Mouse (Mus musculus) MEL (cell line): Measurements from ENCODE around the gene Gpr35.
"Not testable (repeated sequence)": the region's sequence is repeated elsewhere in the genome, so short reads cannot be mapped to it uniquely, and the experiment has no call there.

Experiments
- CHD2 ChIP-seq: IDR thresholded peaks from 2 replicates; pipeline ENCODE4 v1.6.1; 2011; ENCODE audit warnings: low read length, improper control_type of control experiment
- CTCF ChIP-seq, 3 experiments: IDR thresholded peaks in 2 of 3; conservative IDR thresholded peaks in 1 of 3; 2 replicates each; pipeline ENCODE4 v1.5.1; 2011 to 2012; ENCODE audit warnings: low read length in 3 of 3, low read depth in 2 of 3, mild to moderate bottlenecking in 2 of 3, improper control_type of control experiment in 1 of 3, inconsistent platforms in 1 of 3, mixed read lengths in 1 of 3, moderate library complexity in 1 of 3; ENCODE audit not compliant: control insufficient read depth in 1 of 3, insufficient read depth in 1 of 3, poor library complexity in 1 of 3, severe bottlenecking in 1 of 3
- POLR2A ChIP-seq, 2 experiments: IDR thresholded peaks; 2 replicates each; pipeline ENCODE4 v1.6.1; 2011 to 2012; ENCODE audit warnings: low read length in 2 of 2, mild to moderate bottlenecking in 2 of 2, control low read depth in 1 of 2, improper control_type of control experiment in 1 of 2, low read depth in 1 of 2, moderate library complexity in 1 of 2; ENCODE audit not compliant: control insufficient read depth in 1 of 2, insufficient read depth in 1 of 2, poor library complexity in 1 of 2
- SMC3 ChIP-seq: IDR thresholded peaks from 2 replicates; pipeline ENCODE4 v1.6.1; 2011; ENCODE audit warnings: low read depth, low read length, improper control_type of control experiment
- TBP ChIP-seq: IDR thresholded peaks from 2 replicates; pipeline ENCODE4 v1.8.0; 2011; ENCODE audit warnings: low read depth, low read length, improper control_type of control experiment
- TCF12 ChIP-seq: IDR thresholded peaks from 2 replicates; pipeline ENCODE4 v1.6.1; 2014; ENCODE audit warnings: low read depth, mild to moderate bottlenecking, inconsistent platforms, low read length, improper control_type of control experiment, moderate library complexity
- UBTF ChIP-seq: IDR thresholded peaks from 2 replicates; pipeline ENCODE4 v1.6.1; 2012; ENCODE audit warnings: low read depth, mild to moderate bottlenecking, inconsistent platforms, low read length, improper control_type of control experiment, moderate library complexity, borderline replicate concordance; ENCODE audit not compliant: insufficient read depth

DNA sequence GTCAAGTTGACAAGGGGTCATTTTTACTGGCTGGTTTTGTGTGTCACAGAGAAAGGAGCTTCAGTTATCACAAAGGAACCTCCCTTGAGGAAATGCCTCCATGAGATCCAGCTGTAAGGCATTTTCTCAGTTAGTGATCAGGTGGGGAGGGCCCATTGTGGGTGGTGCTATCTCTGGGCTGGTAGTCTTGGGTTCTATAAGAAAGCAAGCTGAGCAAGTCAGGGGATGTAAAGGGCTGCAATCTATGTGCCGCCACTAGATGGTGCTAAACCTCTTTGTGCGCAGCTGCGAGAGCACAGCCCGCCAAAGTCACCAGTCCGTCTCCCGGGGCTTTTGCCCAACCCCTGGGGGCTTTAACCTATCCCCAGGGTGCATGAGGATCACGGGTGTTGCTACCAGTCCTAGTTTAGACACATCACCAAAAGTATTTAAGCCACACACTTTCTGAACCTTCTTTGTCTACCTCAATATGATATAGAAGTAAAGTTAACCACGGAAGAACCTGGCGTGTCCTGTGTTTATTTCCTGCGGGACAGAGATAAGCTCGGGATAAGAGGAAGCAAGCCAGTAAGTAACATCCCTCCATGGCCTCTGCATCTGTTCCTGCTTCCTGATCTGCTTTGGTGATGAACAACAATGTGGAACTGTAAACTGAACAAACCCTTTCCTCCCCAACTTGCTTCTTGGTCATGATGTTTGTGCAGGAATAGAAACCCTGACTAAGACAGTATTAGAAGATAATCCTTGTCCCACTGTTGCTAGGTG is 6.1 kb downstream of the Gpr35 start:
- TF ChIP-seq TCF12; CHD2; POLR2A (IDR thresholded peaks at IDR 0.05; ENCODE audit: control insufficient read depth in 1 of 2, insufficient read depth in 1 of 2, low read depth in 1 of 2, low read length in 2 of 2, poor library complexity in 1 of 2); TBP; UBTF: not testable (repeated sequence)
- TF ChIP-seq SMC3 (peak; percentile 24; the same call in 1 of the 2 replicates), CTCF (IDR thresholded peaks at IDR 0.05 in 2 of 3, conservative IDR thresholded peaks at IDR 0.05 in 1 of 3; ENCODE audit: control insufficient read depth in 1 of 3, insufficient read depth in 1 of 3, low read depth in 2 of 3, low read length in 3 of 3, poor library complexity in 1 of 3, severe bottlenecking in 1 of 3) (peak in 2 of 3 experiments; percentile 47 to 57; a peak in 4 of 6 replicates)
